Mouse (Mus musculus): ENCODE results near the gene Irs2.

The Irs2 gene

GRCm38 (mm10) chr8:11008379-11008775 is at the start of gene Irs2:
Gene Irs2 (minus strand): TSS chr8:11008458.
- in situ Hi-C loops (cut with MboI): loop anchor here (5.0 kb wide), 1 partner anchor 169 kb away; no protein-coding TSS in a partner anchor

- in situ Hi-C loops (cut with MboI): no loop called here
Measured at GRCm38 (mm10) chr8:11056665-11057064, 48.4 kb upstream of the Irs2 start.

DNA sequence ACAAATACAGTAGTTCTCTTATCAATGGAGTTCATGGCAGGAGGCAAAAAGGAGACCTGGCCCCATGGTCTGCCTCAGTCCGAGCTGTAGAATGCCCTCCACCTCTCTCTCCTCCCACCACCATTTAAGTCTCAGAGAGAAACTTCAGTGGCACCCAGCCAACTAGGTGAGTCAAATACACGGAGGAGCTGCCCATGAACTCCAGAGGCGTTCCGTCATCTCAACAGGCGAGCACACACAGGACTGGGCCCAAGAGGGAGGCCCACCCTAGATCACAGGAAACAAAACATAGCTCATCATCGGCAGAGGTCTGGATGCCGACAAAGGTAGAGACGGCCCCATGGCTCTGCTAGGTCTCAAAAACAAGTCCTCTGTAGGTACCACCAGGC is 47.9 kb upstream of the Irs2 start:
- in situ Hi-C loops (cut with MboI): no loop called here

GRCm38 (mm10) chr8:11055557-11056174 is 47.4 kb upstream of the Irs2 start:
- in situ Hi-C loops (cut with MboI): no loop called here

DNA sequence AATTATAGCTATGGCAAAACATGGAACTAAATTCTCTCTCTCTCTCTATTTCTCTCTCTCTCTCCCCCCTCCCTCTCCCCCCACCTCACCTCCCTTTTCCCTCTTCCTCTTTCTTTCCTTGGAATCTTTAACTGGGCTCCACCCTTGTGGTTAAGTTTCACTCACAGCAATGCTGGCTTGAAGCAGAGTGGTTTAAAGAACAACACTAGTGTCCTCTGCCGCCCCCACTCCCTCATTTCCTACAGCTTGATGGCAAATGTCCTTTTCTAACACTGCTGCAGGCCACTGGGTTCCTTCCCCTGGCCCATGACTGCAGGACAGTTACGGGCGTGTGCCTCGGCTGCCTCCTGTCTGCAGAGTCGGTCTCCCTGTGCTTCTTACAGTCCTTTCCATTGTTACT is 41.6 kb upstream of the Irs2 start:
- in situ Hi-C loops (cut with MboI): loop anchor here (25.0 kb wide), 1 partner anchor 613 kb away; no protein-coding TSS in a partner anchor

DNA sequence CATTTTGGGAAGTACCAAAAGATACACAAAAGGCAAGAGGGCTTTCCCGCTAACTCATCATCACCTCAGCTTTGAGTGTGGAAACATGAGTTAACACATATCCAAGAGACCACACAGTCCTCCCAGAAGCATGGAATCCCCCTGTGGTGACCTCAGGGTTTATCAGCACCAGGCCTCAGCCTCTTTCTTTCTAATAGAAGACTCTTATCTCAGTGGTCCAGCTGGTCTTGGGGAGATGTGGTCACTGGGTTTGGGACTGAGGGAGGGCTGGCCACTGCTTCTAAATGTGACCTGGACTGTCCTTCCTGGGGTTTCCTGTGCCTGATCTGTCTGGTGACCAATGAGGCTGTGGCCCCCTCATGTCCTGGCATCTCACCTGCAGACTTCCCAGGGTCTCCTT is 39.6 kb upstream of the Irs2 start:
- in situ Hi-C loops (cut with MboI): loop anchor here (25.0 kb wide), 1 partner anchor 611 kb away; no protein-coding TSS in a partner anchor

DNA sequence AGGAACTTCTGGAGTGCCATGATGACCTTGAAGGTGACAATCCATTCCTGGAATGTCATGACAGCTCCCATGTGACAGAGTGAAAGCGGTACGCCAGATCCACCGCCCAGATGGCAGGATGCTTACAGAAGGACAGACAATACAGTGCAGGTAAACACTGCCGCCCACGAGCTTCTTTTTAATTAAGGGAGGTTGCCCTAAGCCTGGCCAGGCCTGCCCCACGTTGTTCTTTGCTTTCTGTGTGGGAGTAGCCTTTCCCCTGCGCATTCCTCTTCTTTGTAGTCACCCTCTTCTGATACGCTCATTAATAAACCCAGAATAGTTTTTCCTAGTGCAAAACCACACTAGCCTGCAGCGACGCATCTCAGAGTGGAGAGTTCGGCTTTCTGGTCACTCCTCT is 36.4 kb upstream of the Irs2 start:
- in situ Hi-C loops (cut with MboI): loop anchor here (25.0 kb wide), 1 partner anchor 607 kb away; no protein-coding TSS in a partner anchor

DNA sequence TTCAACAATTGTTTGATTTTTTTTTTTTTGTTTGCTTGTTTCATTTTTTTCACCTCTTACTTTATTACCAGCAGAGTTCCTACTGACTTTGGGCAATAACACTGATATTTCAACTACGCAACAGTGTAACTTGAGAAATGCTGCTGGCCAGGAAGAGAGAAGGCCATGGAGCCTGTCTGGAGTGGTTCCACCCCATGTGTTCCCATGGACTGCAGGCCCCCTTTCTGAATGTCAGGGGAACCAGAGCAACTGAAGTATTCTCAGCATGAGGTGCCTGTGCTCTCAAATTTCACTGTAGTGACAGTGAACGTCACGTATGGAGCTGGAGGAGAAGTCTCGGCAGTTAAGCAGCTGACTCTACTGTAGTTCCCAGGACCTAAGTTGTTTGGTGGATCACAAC is 35.3 kb upstream of the Irs2 start:
- in situ Hi-C loops (cut with MboI): loop anchor here (25.0 kb wide), 1 partner anchor 606 kb away; no protein-coding TSS in a partner anchor

DNA sequence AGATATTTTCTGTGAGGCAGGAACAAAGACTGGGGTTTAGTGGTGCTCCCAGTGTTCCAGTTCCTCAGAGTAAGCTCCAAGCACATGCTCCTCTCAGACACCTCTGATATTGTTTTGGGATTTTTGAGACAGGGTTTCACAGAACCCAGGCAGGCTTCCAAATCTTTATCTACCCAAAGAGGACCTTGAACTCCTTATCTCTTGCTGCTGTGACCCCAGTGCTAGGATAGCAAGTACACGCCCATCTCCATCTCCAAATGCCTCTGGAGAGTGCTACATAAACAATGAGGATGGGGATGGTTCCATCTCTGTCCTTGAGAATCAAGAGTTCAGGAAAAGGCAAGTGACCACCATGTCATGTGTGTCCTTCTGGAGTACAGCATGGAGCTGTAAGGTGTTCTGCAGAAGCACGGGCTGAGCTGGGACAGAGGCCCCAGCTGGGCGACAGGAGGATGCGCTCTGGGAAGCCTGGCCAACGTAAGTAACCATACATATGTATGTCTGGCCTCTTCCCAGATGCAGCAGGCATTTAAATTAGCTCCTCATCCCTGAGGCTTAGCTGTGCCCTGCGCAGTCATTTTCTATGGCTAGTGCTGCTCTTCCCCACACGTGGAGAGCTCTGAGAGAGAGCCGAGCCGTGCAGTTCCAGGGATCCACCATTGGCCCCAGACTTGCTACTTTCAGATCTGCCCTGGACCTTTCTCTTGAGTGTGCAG is 34.8 kb upstream of the Irs2 start:
- in situ Hi-C loops (cut with MboI): loop anchor here (25.0 kb wide), 1 partner anchor 606 kb away; no protein-coding TSS in a partner anchor

DNA sequence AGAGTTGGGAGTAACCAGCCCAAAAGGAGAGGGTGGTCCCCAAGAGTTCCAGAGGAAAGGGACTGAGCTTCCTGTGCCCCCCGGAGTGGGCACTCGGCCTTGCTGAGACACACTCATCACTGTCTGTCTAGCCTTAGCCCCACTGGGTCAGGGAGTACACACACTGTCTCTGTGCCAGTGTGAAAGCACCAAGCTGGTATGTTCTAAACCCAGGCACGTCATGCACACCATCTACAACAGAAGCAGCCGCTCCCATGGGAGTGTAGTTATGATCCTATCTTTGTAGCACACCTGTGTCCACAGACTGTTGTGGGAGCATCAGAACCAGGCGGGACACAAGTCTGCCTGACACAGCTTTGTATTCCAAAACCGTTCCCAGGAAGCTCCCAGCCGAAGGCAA is 31.8 kb upstream of the Irs2 start:
- in situ Hi-C loops (cut with MboI): loop anchor here (25.0 kb wide), 1 partner anchor 603 kb away; no protein-coding TSS in a partner anchor

GRCm38 (mm10) chr8:11038788-11039187 is 30.5 kb upstream of the Irs2 start:
- in situ Hi-C loops (cut with MboI): loop anchor here (25.0 kb wide), 1 partner anchor 601 kb away; no protein-coding TSS in a partner anchor

- in situ Hi-C loops (cut with MboI): loop anchor here (25.0 kb wide), 1 partner anchor 601 kb away; no protein-coding TSS in a partner anchor
Measured at GRCm38 (mm10) chr8:11038367-11038766, 30.1 kb upstream of the Irs2 start.

DNA sequence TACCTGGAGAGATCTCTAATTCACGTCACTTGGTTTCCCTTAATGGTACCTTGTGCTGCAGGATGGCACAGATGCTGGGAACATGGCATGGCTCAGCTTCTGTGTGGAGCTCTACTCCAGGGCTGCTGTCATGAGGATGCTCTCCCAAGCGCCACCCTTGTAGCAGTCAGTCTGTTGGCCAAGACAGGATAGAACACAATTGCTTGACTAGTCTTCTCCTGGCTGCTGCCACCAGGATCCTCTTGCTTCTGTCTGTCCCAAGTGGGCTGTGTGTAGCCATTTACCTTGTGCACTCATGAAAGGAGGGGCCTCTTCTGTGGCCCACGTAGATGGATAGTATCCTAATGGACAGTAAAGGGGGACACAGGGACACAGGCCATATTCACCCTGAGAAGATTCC is 28.5 kb upstream of the Irs2 start:
- in situ Hi-C loops (cut with MboI): loop anchor here (25.0 kb wide), 1 partner anchor 599 kb away; no protein-coding TSS in a partner anchor

- in situ Hi-C loops (cut with MboI): loop anchor here (25.0 kb wide), 1 partner anchor 599 kb away; no protein-coding TSS in a partner anchor
Measured at GRCm38 (mm10) chr8:11035628-11036416, 27.6 kb upstream of the Irs2 start.

DNA sequence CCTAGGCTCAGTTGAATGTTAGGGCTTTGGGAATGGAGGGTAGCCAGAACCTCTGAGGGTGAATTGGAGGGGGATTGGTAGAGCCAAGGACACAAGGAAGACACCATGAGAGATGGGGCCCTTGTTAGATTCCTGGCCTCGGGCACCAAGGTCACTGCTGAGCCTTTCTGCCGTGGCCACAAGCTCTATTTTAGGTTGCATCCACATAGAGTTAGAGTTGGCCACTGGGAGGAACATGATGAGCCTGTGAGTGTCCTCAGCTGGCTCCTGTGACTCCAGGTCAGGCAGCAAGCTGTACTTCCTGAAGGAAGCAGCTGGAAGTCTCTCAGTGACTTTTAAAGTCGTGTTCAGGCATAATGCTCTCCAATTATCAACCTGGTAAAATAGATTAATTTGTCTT is 16.6 kb upstream of the Irs2 start:
- in situ Hi-C loops (cut with MboI): loop anchor here (25.0 kb wide), 1 partner anchor 588 kb away; no protein-coding TSS in a partner anchor

- in situ Hi-C loops (cut with MboI): no loop called here
Measured at GRCm38 (mm10) chr8:11020949-11021572, 12.8 kb upstream of the Irs2 start.

DNA sequence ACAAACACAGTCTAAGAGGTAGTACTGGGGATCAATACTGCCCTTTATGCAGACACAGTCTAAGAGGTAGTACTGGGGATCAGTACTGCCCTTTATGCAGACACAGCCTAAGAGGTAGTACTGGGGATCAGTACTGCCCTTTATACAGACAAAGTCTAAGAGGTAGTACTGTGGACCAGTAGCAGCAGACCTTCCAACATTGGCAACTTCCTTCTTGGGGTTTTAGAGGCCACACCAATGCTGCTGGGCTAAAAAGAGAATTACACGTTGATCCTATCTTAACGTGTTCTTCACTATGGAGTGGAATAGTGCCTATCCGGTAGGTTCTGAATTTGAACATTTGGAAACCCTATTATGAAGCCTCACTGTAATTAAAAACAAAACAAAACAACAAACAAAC is 7.4 kb upstream of the Irs2 start:
- in situ Hi-C loops (cut with MboI): loop anchor here (10.0 kb wide), 1 partner anchor 441 kb away; no protein-coding TSS in a partner anchor

DNA sequence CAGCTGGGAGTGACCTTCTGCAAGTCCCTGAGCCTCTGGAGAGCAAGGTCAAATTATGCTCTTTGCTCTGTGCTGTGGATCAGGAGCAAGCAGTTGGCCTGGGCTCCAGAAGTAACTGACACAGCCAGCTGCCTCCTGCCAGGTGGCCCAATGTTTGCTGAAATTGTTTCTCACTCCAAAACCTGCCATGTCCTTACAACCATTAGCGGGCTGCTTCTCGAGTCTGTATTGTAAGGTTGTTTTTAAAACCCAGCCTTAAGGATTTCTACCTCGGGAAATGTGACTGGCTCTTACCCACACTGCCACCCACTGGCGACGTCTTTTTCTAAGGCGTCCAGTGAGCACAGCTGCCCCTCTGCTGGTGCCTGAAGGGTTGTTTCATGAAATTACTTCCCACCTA is 5.0 kb upstream of the Irs2 start:
- in situ Hi-C loops (cut with MboI): loop anchor here (5.0 to 10.0 kb wide), 2 partner anchors 84 to 438 kb away; no protein-coding TSS in a partner anchor

- in situ Hi-C loops (cut with MboI): loop anchor here (5.0 to 10.0 kb wide), 2 partner anchors 85 to 437 kb away; no protein-coding TSS in a partner anchor
Measured at GRCm38 (mm10) chr8:11011787-11012485, 3.7 kb upstream of the Irs2 start.

GRCm38 (mm10) chr8:11010913-11011605 is 2.8 kb upstream of the Irs2 start:
- in situ Hi-C loops (cut with MboI): loop anchor here (5.0 to 10.0 kb wide), 2 partner anchors 86 to 436 kb away; no protein-coding TSS in a partner anchor

Measured in mature B cell (primary cell).